Mouse (Mus musculus): ENCODE results near the gene Ogdhl. TPM values are rescaled to one million over a fixed set of nuclear protein-coding genes. Genes with fewer than 3 reads are reported as not detected.
"Not testable (repeated sequence)": the region's sequence is repeated elsewhere in the genome, so short reads cannot be mapped to it uniquely, and the experiment has no call there.

Gene Ogdhl
- polyA plus RNA-seq, 1 experiment from 2014 or later: 17.6 TPM

GRCm38 (mm10) chr14:32351181-32351920, 29.5 kb downstream of the Ogdhl start:
- not testable (repeated sequence) for H3K9me3 ChIP-seq (ENCODE audit: control insufficient read depth, low read length); H3K4me3 ChIP-seq (ENCODE audit: low read depth, low read length); H3K27ac ChIP-seq (replicated peaks; ENCODE audit: low read depth, low read length); DNase-seq (ENCODE audit: low spot score); H3K4me2 ChIP-seq (ENCODE audit: low read depth, severe bottlenecking); H3K9ac ChIP-seq (ENCODE audit: low read length); H3K36me3 ChIP-seq (ENCODE audit: control insufficient read depth, insufficient read depth, low read length); ATAC-seq (ENCODE audit: insufficient number of reproducible peaks, low FRiP score, low TSS enrichment, low read depth); H3K4me1 ChIP-seq (ENCODE audit: control insufficient read depth, insufficient read depth, low read length); H3K27me3 ChIP-seq (ENCODE audit: control insufficient read depth, insufficient read depth, low read length)
- WGBS: 32% methylated on average over 6 of the region's 6 CpGs

DNA sequence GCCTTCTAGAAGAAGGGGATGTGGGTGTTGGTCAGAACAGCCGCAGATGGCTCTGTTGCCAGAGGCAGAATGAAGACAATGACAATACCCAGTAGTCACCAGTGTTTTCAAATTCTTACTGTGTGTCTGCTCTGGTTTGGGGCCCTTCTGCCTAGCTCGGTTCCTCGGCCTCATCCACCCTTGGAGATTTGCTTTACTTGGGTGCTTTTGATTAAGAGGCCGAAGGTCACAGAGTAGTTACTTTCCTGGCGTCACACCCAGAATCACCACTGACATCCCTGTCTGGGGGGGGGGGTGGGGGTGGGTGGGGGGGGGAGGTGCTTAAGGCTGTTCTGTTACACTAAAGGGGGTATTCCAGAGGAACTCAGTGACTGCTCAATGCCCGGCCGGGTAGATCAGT, 42.5 kb downstream of the Ogdhl start:
- Histone ChIP-seq H3K4me3 (ENCODE audit: low read depth, low read length) (no peak overlapping the region), H3K27ac (replicated peaks; ENCODE audit: low read depth, low read length) (no peak overlapping the region), H3K9ac (ENCODE audit: low read length) (no peak overlapping the region), H3K36me3 (ENCODE audit: control insufficient read depth, insufficient read depth, low read length) (no peaks in the 10 kb centered on the region), H3K9me3 (ENCODE audit: control insufficient read depth, low read length) (no peaks in the 10 kb centered on the region; the same call in 1 of the 2 replicates), H3K4me1 (ENCODE audit: control insufficient read depth, insufficient read depth, low read length) (no peaks in the 10 kb centered on the region), H3K4me2 (ENCODE audit: low read depth, severe bottlenecking) (no peak overlapping the region), H3K27me3 (ENCODE audit: control insufficient read depth, insufficient read depth, low read length) (no peaks in the 10 kb centered on the region)
- no peak for ATAC-seq (ENCODE audit: insufficient number of reproducible peaks, low FRiP score, low TSS enrichment, low read depth)
- 47% methylated on average over 7 of the region's 7 CpGs for WGBS
- no peak for DNase-seq (ENCODE audit: low spot score)

DNA sequence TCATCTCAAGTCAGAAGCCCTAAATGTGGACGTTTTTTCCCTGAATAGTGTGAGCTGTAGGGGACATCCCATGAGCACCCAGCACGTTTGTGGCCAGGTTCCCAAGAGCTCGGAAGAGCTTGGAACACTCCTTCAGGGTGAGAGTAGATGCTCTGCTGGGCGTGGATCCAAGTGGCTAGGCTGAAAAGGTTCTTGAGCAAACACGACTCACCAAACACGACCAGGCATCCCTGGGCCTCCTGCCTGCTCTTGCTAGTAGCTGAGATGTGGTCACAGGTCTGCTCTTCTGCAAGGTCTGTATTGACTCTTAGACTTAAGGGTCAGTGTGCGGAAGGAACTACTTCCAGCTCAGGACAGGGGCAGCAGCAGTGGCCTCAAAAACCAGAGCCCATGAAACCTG, 47.9 kb downstream of the Ogdhl start:
- H3K4me1 ChIP-seq (ENCODE audit: control insufficient read depth, insufficient read depth, low read length): no peaks in the 10 kb centered on the region
- WGBS: 78% methylated on average over 7 of the region's 7 CpGs
- ATAC-seq (ENCODE audit: insufficient number of reproducible peaks, low FRiP score, low TSS enrichment, low read depth): no peak

GRCm38 (mm10) chr14:32372510-32372909, 50.7 kb downstream of the Ogdhl start:
- Histone ChIP-seq H3K4me2 (ENCODE audit: low read depth, severe bottlenecking) (no peak overlapping the region), H3K36me3 (ENCODE audit: control insufficient read depth, insufficient read depth, low read length) (no peaks in the 10 kb centered on the region), H3K27ac (replicated peaks; ENCODE audit: low read depth, low read length) (no peak overlapping the region), H3K4me1 (ENCODE audit: control insufficient read depth, insufficient read depth, low read length) (no peaks in the 10 kb centered on the region), H3K27me3 (ENCODE audit: control insufficient read depth, insufficient read depth, low read length) (no peaks in the 10 kb centered on the region), H3K9ac (ENCODE audit: low read length) (no peak overlapping the region), H3K4me3 (ENCODE audit: low read depth, low read length) (no peak overlapping the region), H3K9me3 (ENCODE audit: control insufficient read depth, low read length) (no peaks in the 10 kb centered on the region)
- DNase-seq (ENCODE audit: low spot score) (no peak), ATAC-seq (ENCODE audit: insufficient number of reproducible peaks, low FRiP score, low TSS enrichment, low read depth) (no peak)
- 83% methylated on average over 2 of the region's 2 CpGs for WGBS

More for the DNA sequence above, 47.9 kb downstream of the Ogdhl start:
- no peak overlapping the region for H3K9ac ChIP-seq (ENCODE audit: low read length)
- no peak for DNase-seq (ENCODE audit: low spot score)
- H3K36me3 ChIP-seq (ENCODE audit: control insufficient read depth, insufficient read depth, low read length): no peaks in the 10 kb centered on the region
- no peak overlapping the region for H3K4me2 ChIP-seq (ENCODE audit: low read depth, severe bottlenecking)
- no peaks in the 10 kb centered on the region for H3K9me3 ChIP-seq (ENCODE audit: control insufficient read depth, low read length)
- no peak overlapping the region for H3K27ac ChIP-seq (replicated peaks; ENCODE audit: low read depth, low read length)
- H3K27me3 ChIP-seq (ENCODE audit: control insufficient read depth, insufficient read depth, low read length): no peaks in the 10 kb centered on the region
- H3K4me3 ChIP-seq (ENCODE audit: low read depth, low read length): no peak overlapping the region

GRCm38 (mm10) chr14:32379395-32380098, 57.7 kb downstream of the Ogdhl start:
- Histone ChIP-seq H3K9ac (ENCODE audit: low read length) (no peak overlapping the region), H3K27ac (replicated peaks; ENCODE audit: low read depth, low read length) (no peak overlapping the region), H3K36me3 (ENCODE audit: control insufficient read depth, insufficient read depth, low read length) (no peaks in the 10 kb centered on the region), H3K9me3 (ENCODE audit: control insufficient read depth, low read length) (no peaks in the 10 kb centered on the region), H3K27me3 (ENCODE audit: control insufficient read depth, insufficient read depth, low read length) (no peaks in the 10 kb centered on the region), H3K4me3 (ENCODE audit: low read depth, low read length) (no peak overlapping the region), H3K4me1 (ENCODE audit: control insufficient read depth, insufficient read depth, low read length) (peaks cover 11% of the 10 kb centered on the region), H3K4me2 (ENCODE audit: low read depth, severe bottlenecking) (peak overlapping the region; percentile 22; the same call in 1 of the 2 replicates)
- peak; percentile 42 for DNase-seq (ENCODE audit: low spot score)
- no peak for ATAC-seq (ENCODE audit: insufficient number of reproducible peaks, low FRiP score, low TSS enrichment, low read depth)
- WGBS: 7% methylated on average over 22 of the region's 22 CpGs

GRCm38 (mm10) chr14:32380099-32380480, 58.3 kb downstream of the Ogdhl start:
- peaks cover 11% of the 10 kb centered on the region for H3K4me1 ChIP-seq (ENCODE audit: control insufficient read depth, insufficient read depth, low read length)
- H3K4me3 ChIP-seq (ENCODE audit: low read depth, low read length): no peak overlapping the region
- DNase-seq (ENCODE audit: low spot score): no peak
- WGBS: 47% methylated on average over 3 of the region's 3 CpGs
- no peaks in the 10 kb centered on the region for H3K27me3 ChIP-seq (ENCODE audit: control insufficient read depth, insufficient read depth, low read length)
- no peak for ATAC-seq (ENCODE audit: insufficient number of reproducible peaks, low FRiP score, low TSS enrichment, low read depth)
- no peak overlapping the region for H3K4me2 ChIP-seq (ENCODE audit: low read depth, severe bottlenecking)
- H3K9me3 ChIP-seq (ENCODE audit: control insufficient read depth, low read length): no peaks in the 10 kb centered on the region
- no peaks in the 10 kb centered on the region for H3K36me3 ChIP-seq (ENCODE audit: control insufficient read depth, insufficient read depth, low read length)
- H3K9ac ChIP-seq (ENCODE audit: low read length): no peak overlapping the region
- no peak overlapping the region for H3K27ac ChIP-seq (replicated peaks; ENCODE audit: low read depth, low read length)

DNA sequence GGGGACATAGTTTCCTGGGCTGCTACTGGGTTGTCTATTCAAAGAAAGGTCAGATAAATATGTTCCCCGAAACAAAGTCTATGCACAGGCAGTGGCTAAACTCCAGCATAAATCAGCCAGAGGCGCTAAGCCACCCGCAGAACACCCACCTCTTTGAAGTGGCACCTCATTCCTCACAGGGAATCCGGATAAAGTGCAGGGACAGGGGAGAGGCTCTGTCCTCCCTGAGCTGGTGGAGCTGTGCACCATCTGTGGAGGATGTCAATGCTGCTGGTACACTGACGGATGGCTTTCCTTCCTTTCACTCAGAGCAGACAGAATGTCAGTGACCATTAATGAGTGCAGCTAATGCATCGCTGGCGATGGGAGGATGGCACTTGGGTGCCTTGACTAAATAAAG, 59.2 kb downstream of the Ogdhl start:
- 9% methylated on average over 7 of the region's 7 CpGs for WGBS
- no peak overlapping the region for H3K27ac ChIP-seq (replicated peaks; ENCODE audit: low read depth, low read length)
- H3K4me2 ChIP-seq (ENCODE audit: low read depth, severe bottlenecking): no peak overlapping the region
- H3K4me3 ChIP-seq (ENCODE audit: low read depth, low read length): no peak overlapping the region
- H3K36me3 ChIP-seq (ENCODE audit: control insufficient read depth, insufficient read depth, low read length): no peaks in the 10 kb centered on the region
- no peaks in the 10 kb centered on the region for H3K9me3 ChIP-seq (ENCODE audit: control insufficient read depth, low read length)
- H3K9ac ChIP-seq (ENCODE audit: low read length): no peak overlapping the region
- DNase-seq (ENCODE audit: low spot score) (no peak), ATAC-seq (ENCODE audit: insufficient number of reproducible peaks, low FRiP score, low TSS enrichment, low read depth) (no peak)
- peaks cover 11% of the 10 kb centered on the region for H3K4me1 ChIP-seq (ENCODE audit: control insufficient read depth, insufficient read depth, low read length)
- H3K27me3 ChIP-seq (ENCODE audit: control insufficient read depth, insufficient read depth, low read length): no peaks in the 10 kb centered on the region

GRCm38 (mm10) chr14:32381619-32382018, 59.8 kb downstream of the Ogdhl start:
- no peaks in the 10 kb centered on the region for H3K9me3 ChIP-seq (ENCODE audit: control insufficient read depth, low read length)
- no peak overlapping the region for H3K4me3 ChIP-seq (ENCODE audit: low read depth, low read length)
- no peak for ATAC-seq (ENCODE audit: insufficient number of reproducible peaks, low FRiP score, low TSS enrichment, low read depth)
- H3K27me3 ChIP-seq (ENCODE audit: control insufficient read depth, insufficient read depth, low read length): no peaks in the 10 kb centered on the region
- peak; percentile 41 for DNase-seq (ENCODE audit: low spot score)
- no peak overlapping the region for H3K27ac ChIP-seq (replicated peaks; ENCODE audit: low read depth, low read length)
- peaks cover 11% of the 10 kb centered on the region for H3K4me1 ChIP-seq (ENCODE audit: control insufficient read depth, insufficient read depth, low read length)
- 38% methylated on average over 15 of the region's 15 CpGs for WGBS
- no peak overlapping the region for H3K9ac ChIP-seq (ENCODE audit: low read length)
- no peaks in the 10 kb centered on the region for H3K36me3 ChIP-seq (ENCODE audit: control insufficient read depth, insufficient read depth, low read length)
- no peak overlapping the region for H3K4me2 ChIP-seq (ENCODE audit: low read depth, severe bottlenecking)
